ENCODE assay signal across 30 mouse cellular contexts in genomic region chr16:48829060-48829459, GRCm38 (mm10). TPM values are rescaled to one million over a fixed set of nuclear protein-coding genes. Genes with fewer than 3 reads are reported as not detected.
DNase-seq lines count a peak whose midpoint lies in the region; ATAC-seq lines count a peak whose summit lies in the region.
"Had no signal": no experiment of that assay in that cellular context is flagged by ENCODE, and none has a peak within 500 bp of the region (broad histone marks: within the 10 kb centered on the region; RNA-seq: fewer than 3 reads in every experiment).

No protein-coding gene starts in this region.

- H3K27me3 ChIP-seq in midbrain, embryonic 13.5 days, result no peaks in the 10 kb centered on the region
- H3K27me3 ChIP-seq: CH12.LX; embryonic facial prominence, embryonic 13.5 days; embryonic facial prominence, embryonic 15.5 days; forebrain, embryonic 12.5 days had no signal

- no peak overlapping the region for H3K4me2 ChIP-seq in midbrain, embryonic 13.5 days (replicated peaks)
- H3K4me2 ChIP-seq: embryonic facial prominence, embryonic 13.5 days; embryonic facial prominence, embryonic 15.5 days; forebrain, embryonic 12.5 days had no signal

- 84% methylated on average over 4 of the region's 4 CpGs for WGBS in midbrain, embryonic 13.5 days

- DNase-seq in 3T3-L1 (ENCODE audit: low read depth, low spot score) (peak; percentile 47), NIH3T3 (ENCODE audit: low read depth) (peak; percentile 22)
- DNase-seq in urinary bladder, postnatal 36 days (ENCODE audit: low spot score in 2 of 2), result no peak
- no peak for DNase-seq in cerebellum, adult 11-12 months
- DNase-seq: adrenal gland, adult 2 months; adrenal gland, postnatal 10 days; adrenal gland, postnatal 25 days; B cell, adult 2 months; cerebellum, adult 11 months; cerebellum, adult 2 months; cerebellum, adult 9-10 months; cerebellum, postnatal 10 days; cerebellum, postnatal 25 days; embryo, embryonic 11 days had no signal

- H3K27ac ChIP-seq in midbrain, embryonic 13.5 days, result no peak overlapping the region
- H3K27ac ChIP-seq: embryonic facial prominence, embryonic 13.5 days; embryonic facial prominence, embryonic 15.5 days; forebrain, embryonic 10.5 days; forebrain, embryonic 12.5 days had no signal

- no peaks in the 10 kb centered on the region for H3K9me3 ChIP-seq in midbrain, embryonic 13.5 days
- H3K9me3 ChIP-seq: embryonic facial prominence, embryonic 13.5 days; embryonic facial prominence, embryonic 15.5 days; forebrain, embryonic 10.5 days; forebrain, embryonic 12.5 days; G1E had no signal

- no peaks in the 10 kb centered on the region for H3K4me1 ChIP-seq in midbrain, embryonic 13.5 days (replicated peaks)
- H3K4me1 ChIP-seq: embryonic facial prominence, embryonic 13.5 days; embryonic facial prominence, embryonic 15.5 days; forebrain, embryonic 10.5 days; forebrain, embryonic 12.5 days had no signal

- no peaks in the 10 kb centered on the region for H3K36me3 ChIP-seq in midbrain, embryonic 13.5 days
- H3K36me3 ChIP-seq: embryonic facial prominence, embryonic 13.5 days; embryonic facial prominence, embryonic 15.5 days; forebrain, embryonic 10.5 days; forebrain, embryonic 12.5 days; G1E had no signal

- peak; percentile 48 for ATAC-seq in granulocyte monocyte progenitor cell, adult 5-6 weeks (replicated peaks; ENCODE audit: poor library complexity, severe bottlenecking)
- ATAC-seq in megakaryocyte progenitor cell, adult 5-6 weeks (replicated peaks; ENCODE audit: poor library complexity), result peak; percentile 65
- ATAC-seq in midbrain, embryonic 13.5 days, result no peak
- ATAC-seq: CD4-positive, CD25-positive, alpha-beta regulatory T cell, adult 4 months; forebrain, embryonic 14.5 days; forebrain, embryonic 16.5 days had no signal

- H3K4me3 ChIP-seq in midbrain, embryonic 13.5 days (replicated peaks), result no peak overlapping the region
- H3K4me3 ChIP-seq: embryonic facial prominence, embryonic 13.5 days; embryonic facial prominence, embryonic 15.5 days; erythroblast, embryonic 14.5 days; forebrain, embryonic 10.5 days; forebrain, embryonic 12.5 days had no signal

- H3K9ac ChIP-seq in midbrain, embryonic 13.5 days (replicated peaks), result no peak overlapping the region
- H3K9ac ChIP-seq: embryonic facial prominence, embryonic 13.5 days; embryonic facial prominence, embryonic 15.5 days; forebrain, embryonic 12.5 days had no signal

RNA-seq across cellular contexts. Expression of gene Retnlb, which starts 12.4 kb away (rescaled TPM):
- not detected in 2 replicates for total RNA-seq in granulocyte monocyte progenitor cell, adult 5-6 weeks (2014; fragmentation: Nextera tagmentation)
- not detected in 2 replicates for total RNA-seq in granulocyte monocyte progenitor cell, adult 5-6 weeks (2017)
- not detected in 2 replicates for total RNA-seq in megakaryocyte progenitor cell, adult 5-6 weeks (2015)
- total RNA-seq in megakaryocyte progenitor cell, adult 5-6 weeks (2017), result not detected in 2 replicates
- not detected in 2 replicates for polyA plus RNA-seq in midbrain, embryonic 13.5 days (2015; fragmentation: Nextera tagmentation; extraction: Ambion mirVana)
- total RNA-seq: adrenal gland, adult 2 months; adrenal gland, postnatal 10 days; adrenal gland, postnatal 25 days; adrenal gland, postnatal 4 days; CH12.LX; G1E had no signal
- polyA plus RNA-seq: adrenal gland, adult 2 months; brain, embryonic 14.5 days; CD4-positive, CD25-positive, alpha-beta regulatory T cell, adult 4 months; cerebellum, adult 2 months; embryonic facial prominence, embryonic 11.5 days; embryonic facial prominence, embryonic 13.5 days; embryonic facial prominence, embryonic 15.5 days; erythroblast, embryonic 14.5 days; forebrain, embryonic 10.5 days; forebrain, embryonic 12.5 days; forebrain, embryonic 14.5 days; forebrain, embryonic 16.5 days; G1E had no signal

RNA-seq across cellular contexts. Expression of gene Retnla, which starts 13.3 kb away (rescaled TPM):
- not detected in 2 replicates for total RNA-seq in granulocyte monocyte progenitor cell, adult 5-6 weeks (2014; fragmentation: Nextera tagmentation)
- total RNA-seq in granulocyte monocyte progenitor cell, adult 5-6 weeks (2017), result not detected in 2 replicates
- not detected in 2 replicates for total RNA-seq in megakaryocyte progenitor cell, adult 5-6 weeks (2015)
- total RNA-seq in megakaryocyte progenitor cell, adult 5-6 weeks (2017), result not detected in 2 replicates
- not detected in 2 replicates for polyA plus RNA-seq in midbrain, embryonic 13.5 days (2015; fragmentation: Nextera tagmentation; extraction: Ambion mirVana)
- total RNA-seq: CH12.LX, G1E had no signal
- polyA plus RNA-seq: brain, embryonic 14.5 days; CD4-positive, CD25-positive, alpha-beta regulatory T cell, adult 4 months; cerebellum, adult 2 months; embryonic facial prominence, embryonic 11.5 days; embryonic facial prominence, embryonic 13.5 days; embryonic facial prominence, embryonic 15.5 days; erythroblast, embryonic 14.5 days; forebrain, embryonic 10.5 days; forebrain, embryonic 12.5 days; forebrain, embryonic 14.5 days; forebrain, embryonic 16.5 days; G1E had no signal

RNA-seq across cellular contexts. Expression of gene Retnlg, which starts 43.4 kb away (rescaled TPM):
- total RNA-seq in granulocyte monocyte progenitor cell, adult 5-6 weeks (2014; fragmentation: Nextera tagmentation), result 26.8 TPM in 1 of 2 replicates, not detected in the other
- 38.3 and 48.3 TPM in 2 replicates for total RNA-seq in granulocyte monocyte progenitor cell, adult 5-6 weeks (2017)
- total RNA-seq in megakaryocyte progenitor cell, adult 5-6 weeks (2015), result 131 and 143 TPM in 2 replicates
- 34.6 and 51.2 TPM in 2 replicates for total RNA-seq in megakaryocyte progenitor cell, adult 5-6 weeks (2017)
- 0.87 TPM in 1 of 2 replicates, not detected in the other for polyA plus RNA-seq in midbrain, embryonic 13.5 days (2015; fragmentation: Nextera tagmentation; extraction: Ambion mirVana)
- total RNA-seq: adrenal gland, postnatal 25 days; CH12.LX; G1E had no signal
- polyA plus RNA-seq: adrenal gland, adult 2 months; CD4-positive, CD25-positive, alpha-beta regulatory T cell, adult 4 months; embryonic facial prominence, embryonic 11.5 days; embryonic facial prominence, embryonic 13.5 days; erythroblast, embryonic 14.5 days; forebrain, embryonic 10.5 days; forebrain, embryonic 12.5 days; forebrain, embryonic 14.5 days; forebrain, embryonic 16.5 days; G1E had no signal

RNA-seq across cellular contexts. Expression of gene Trat1, which starts 57.2 kb away (rescaled TPM):
- total RNA-seq in granulocyte monocyte progenitor cell, adult 5-6 weeks (2014; fragmentation: Nextera tagmentation), result not detected in 2 replicates
- total RNA-seq in granulocyte monocyte progenitor cell, adult 5-6 weeks (2017), result 0.31 TPM in 1 of 2 replicates, not detected in the other
- not detected in 2 replicates for total RNA-seq in megakaryocyte progenitor cell, adult 5-6 weeks (2015)
- 0.14 and 0.54 TPM in 2 replicates for total RNA-seq in megakaryocyte progenitor cell, adult 5-6 weeks (2017)
- 0.03 TPM in 1 of 2 replicates, not detected in the other for polyA plus RNA-seq in midbrain, embryonic 13.5 days (2015; fragmentation: Nextera tagmentation; extraction: Ambion mirVana)
- total RNA-seq: adrenal gland, adult 2 months; adrenal gland, postnatal 4 days; CH12.LX had no signal
- polyA plus RNA-seq: adrenal gland, adult 2 months; embryonic facial prominence, embryonic 11.5 days; embryonic facial prominence, embryonic 13.5 days; embryonic facial prominence, embryonic 15.5 days; erythroblast, embryonic 14.5 days; forebrain, embryonic 10.5 days; forebrain, embryonic 14.5 days; forebrain, embryonic 16.5 days; G1E had no signal

Comparison
In these comparisons a context has a peak if more than half of its experiments do, and no peak if none do; other contexts are left out.
1. DNase-seq: peak in 3T3-L1 (single experiment) and NIH3T3 (single experiment); none in urinary bladder, postnatal 36 days (0 of 2) and cerebellum, adult 11-12 months (single experiment).